Mouse (Mus musculus) 3T3-L1 (cell line): ENCODE measurements around the gene Utrn.

ENCODE experiments used
- DNase-seq: peaks from one replicate; pipeline ENCODE4 v3.0.0-alpha.2; 2015; ENCODE audit warnings: low read depth, low spot score

Gene Utrn

DNA sequence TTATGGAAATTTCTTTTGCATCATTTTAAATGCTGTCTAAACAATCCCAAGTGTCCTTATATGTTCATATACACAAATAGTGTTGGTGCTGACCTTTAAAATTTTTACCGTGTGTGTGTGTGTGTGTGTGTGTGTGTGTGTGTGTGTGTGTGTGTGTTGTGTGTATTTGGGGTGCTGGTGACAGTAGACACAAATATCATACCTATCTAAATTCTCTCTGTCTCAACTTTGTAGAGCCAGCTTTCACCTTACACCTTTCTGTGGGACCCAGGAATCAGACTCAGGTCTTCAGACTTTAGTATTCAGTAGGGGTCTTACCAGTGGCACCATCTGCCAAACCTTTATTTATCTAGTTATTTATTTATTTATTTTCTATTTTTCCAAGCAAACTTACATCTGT is 681 bp upstream of the Utrn start:
- no peak for DNase-seq

DNA sequence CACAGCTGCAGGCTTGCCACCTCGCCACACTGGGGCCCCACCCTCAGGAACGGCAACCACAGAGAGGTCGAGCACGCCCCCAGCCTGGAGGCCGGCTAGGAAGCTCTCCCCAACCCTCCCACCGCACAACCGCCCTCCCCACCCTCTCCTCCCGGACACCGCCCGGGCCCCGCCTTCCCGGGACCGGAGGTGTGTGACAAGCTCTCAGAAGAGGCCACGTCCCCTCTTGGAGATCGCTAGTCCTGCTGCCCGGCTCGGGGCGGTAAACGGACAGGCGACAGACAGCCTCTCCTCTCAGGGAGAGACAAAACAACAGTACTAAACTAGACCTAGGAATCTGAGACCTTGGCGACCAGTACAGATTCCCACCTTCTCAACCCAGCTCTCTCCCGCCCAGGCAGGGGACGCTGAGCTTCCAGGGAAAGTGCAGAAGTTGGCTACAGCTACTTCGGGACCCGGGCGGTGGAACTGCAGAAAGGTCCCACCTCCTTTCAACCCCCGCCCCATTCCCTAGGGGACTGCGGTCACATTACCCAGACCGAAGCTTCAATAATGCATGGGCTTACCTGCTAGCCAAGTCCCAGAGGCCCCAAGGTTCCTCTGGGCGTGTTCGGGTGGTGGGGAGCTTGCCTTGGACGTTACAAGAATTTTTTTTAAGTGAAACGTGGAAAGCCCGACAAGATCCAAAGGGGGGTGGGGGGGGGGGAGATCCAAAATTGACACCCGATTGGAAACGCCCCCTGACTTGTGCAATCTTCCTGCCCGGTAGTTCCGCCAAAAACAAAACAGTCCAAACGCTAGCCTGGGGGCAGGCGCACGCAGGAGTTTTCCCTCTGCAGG is 756 bp downstream of the Utrn start:
- peak; percentile 90 for DNase-seq

DNA sequence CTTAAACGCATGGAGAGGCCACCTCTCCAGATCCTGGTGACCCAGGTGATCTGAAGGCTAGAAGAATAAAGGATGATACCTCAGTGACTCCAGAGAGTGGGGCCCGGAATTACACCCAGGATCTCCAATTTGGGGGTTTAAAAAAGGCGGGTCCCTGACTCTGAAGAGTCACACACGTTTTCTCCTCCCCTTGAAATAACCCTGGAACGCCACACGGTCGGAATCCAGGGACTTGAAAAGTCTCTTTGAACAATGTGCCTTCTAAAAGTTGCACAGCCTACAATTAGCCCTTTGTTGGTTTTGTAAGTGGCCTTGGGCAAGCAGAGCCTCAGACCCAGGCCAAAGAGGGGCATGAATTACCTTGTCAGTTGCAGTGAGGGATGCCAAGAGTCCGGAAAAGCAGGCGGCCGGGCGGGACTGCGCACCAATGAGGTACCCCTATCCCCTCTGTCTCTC is 1.4 kb downstream of the Utrn start:
- DNase-seq: no peak

DNA sequence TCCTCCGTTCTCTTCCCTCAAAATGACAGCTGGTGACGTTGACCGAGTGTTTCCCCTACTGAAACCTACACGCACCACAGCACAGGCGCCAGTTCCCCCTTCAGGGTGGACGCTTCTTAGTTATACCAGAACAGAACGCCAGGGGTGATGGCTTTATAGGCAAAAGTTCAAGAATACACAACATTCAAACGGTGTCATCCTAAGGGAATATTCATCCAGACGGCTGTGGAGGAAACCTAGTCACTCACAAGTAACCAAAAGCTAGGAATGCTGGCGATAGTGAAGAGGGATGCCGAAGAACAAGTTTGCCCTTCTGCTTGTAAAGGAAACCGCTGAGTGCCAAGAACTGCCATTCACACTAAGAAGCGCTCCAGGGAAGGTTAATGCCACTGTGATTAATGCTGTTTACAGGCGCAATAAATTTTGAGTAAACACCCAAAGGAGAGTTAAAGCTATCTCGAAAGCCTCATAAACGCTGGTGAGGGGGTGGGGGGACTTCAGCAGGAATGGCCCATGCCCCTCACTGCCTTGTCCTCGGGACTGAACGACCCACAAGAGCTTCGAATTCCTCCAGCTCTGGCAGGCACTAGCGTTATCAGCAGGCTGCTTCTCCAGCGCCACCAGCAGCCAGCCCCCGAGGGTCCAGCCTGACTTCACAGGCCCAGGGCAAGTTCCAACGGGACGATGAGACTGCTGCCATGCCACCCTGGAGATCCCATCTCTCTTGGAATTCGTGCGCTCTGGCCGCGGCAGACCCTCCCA is 2.0 kb downstream of the Utrn start:
- peak; percentile 80 for DNase-seq

DNA sequence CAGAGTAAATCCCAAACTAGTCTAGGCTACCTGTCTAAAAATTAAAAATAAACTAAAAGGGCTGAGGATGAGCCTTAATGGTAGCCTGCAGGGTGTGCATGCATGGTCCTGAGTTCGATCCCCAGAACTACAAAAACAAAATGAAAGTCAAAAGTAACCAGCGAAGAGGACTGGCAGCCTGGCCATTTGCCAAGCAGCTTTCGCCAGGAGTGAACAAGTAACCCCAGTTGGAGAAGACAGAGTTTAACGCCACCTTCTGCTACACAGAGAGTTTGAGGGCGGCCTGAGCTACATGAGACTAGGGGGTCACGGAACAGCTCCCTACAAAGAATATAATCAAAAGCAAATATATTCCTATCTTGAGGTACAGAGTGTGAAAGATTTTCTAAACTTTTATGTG is 4.0 kb downstream of the Utrn start:
- no peak for DNase-seq

DNA sequence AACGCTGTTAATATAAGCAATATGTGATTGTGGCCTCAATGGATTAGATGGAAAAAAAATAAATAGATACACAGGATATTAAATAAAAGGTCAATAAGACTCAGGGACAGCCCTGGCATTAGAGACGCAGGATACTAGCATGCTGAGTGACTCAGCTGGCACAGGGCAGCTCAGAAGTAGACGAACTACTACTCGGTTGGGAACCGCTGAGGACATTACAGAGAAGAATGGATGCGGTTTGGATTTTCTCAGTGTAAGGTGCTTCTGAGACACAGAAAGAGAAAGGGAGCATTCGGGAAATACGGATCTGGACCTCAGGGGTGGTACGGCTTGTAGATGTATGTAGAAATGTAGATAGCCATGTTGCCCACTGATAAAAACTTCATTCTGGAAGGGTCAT is 5.6 kb downstream of the Utrn start:
- DNase-seq: no peak

DNA sequence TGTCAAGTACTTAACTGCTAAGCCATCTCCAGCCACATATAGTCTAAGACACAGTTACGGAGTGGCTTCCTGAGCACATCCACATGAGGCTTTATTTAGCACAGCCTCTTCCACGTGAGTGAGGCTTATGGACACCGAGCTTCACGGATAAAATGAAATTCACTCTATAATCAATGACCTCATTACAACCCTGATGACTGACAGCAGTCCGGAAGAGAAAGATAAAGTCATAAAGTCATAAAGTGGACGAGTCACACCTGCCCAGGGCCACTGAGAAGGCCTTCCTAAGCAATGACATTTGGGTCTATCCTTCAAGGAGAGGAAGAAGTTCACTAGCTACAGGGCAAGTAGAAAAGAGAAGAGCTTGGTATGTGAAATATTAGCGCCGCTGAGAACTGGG is 7.1 kb downstream of the Utrn start:
- no peak for DNase-seq

DNA sequence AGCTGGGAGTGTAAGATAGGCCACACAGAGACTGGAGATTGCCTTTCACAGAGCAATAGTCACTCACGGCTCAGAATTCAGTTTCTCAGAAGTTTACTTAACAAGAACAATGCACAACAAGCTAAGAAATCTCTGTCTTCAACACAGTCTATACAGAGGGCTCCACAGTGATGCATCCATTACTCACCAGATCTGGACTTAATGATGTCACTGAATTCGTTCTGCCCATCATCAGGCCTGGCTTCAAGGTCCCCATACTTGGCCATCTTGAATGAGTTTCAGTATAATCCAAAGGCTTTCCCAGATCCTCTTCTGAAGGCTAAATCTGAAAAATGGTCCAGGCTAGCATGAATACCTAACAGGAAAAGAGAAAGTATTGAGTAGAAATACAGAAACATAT is 7.8 kb downstream of the Utrn start:
- peak; percentile 51 for DNase-seq

DNA sequence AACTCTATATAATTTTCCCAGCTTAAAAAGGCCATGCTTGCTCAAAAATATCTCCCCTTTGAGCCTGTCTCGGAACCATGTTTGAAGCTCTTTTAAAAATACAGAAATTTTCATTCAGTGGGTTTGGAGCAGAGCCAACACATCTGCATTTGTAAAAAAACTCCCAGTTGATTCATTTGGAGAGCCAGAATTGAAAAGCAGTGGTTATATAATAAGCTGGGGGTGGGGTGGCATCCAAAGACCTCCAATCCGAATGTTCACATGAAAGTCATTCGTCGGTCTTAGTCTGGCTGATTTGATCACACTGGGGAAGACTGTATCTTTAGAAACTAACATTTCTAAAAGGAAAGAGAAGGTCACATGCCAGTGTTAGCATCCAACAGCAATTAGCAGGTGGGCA is 8.4 kb downstream of the Utrn start:
- DNase-seq: peak; percentile 20

DNA sequence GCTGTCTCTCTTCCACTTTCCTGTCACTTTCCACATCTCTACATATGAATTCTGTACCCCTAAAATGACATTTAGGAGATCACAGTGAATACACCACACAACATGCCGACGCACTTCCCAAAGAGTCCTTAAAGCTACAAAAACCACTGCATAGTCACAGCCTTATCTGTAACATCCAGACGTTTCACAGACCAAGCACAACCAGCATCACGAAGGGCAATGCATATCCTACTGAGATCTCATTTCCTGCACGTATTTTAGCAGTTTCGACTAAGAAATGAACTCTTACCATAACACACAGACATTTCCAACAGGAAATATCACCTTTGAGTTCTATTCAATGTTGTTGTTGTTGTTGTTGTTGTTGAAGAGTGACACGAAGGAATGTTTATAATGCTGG is 8.8 kb downstream of the Utrn start:
- DNase-seq: no peak

DNA sequence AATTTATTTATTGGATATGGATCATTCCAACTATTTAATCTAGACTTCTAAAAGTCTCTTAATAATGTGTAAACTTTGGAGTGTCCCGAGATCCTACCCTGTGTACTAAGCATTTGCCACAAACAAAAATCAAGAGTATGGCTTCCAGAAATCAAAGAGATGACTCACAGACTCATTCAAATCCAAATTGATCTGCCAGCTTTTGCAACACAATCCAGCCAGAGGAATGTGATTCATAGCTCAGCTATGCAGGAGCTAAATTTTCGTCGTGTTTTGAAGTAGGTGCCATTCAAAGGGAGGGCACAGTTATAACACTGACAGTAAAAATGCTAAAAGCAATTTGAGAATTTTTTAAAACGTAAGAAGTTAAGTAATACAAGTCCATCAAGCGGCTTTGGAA is 11.1 kb downstream of the Utrn start:
- DNase-seq: peak; percentile 83

DNA sequence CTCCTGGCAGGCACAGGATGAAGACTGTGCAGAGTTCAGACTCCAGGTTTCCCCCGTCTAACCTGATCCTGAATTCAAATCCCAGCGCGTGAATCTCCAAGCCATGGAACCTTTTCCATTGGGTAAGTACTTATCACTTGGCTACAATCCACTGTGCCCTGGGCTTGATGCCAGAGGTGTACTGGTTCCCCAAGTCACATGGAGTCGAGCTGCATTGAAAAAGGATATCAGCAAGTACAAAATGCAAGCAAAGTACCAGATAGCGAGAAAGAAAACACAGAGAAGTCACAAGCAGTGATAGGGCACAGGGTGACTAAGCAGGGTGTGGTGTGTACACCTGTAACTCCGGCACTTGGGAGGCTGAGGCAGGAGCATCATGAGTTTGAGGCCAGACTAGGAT is 14.9 kb downstream of the Utrn start:
- DNase-seq: no peak

DNA sequence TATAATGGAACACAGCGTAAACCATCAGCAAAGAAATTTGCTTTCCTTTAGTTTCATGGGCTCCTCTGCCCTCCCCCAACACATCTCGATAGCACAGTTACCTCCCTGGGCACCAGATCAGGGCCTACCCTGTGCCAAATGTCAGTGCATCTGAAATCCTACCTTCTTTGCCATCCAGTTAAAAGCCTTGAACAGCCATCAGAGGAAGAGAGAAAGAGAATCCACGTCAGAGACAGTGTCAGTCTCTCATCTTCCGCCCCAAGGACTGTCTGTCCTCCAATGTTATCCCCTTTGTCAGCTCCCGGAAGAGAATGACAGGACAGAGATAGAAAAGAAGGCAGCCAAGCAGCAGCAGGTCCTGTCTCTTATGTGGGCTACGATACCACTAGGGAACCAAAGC is 15.4 kb downstream of the Utrn start:
- DNase-seq: no peak

DNA sequence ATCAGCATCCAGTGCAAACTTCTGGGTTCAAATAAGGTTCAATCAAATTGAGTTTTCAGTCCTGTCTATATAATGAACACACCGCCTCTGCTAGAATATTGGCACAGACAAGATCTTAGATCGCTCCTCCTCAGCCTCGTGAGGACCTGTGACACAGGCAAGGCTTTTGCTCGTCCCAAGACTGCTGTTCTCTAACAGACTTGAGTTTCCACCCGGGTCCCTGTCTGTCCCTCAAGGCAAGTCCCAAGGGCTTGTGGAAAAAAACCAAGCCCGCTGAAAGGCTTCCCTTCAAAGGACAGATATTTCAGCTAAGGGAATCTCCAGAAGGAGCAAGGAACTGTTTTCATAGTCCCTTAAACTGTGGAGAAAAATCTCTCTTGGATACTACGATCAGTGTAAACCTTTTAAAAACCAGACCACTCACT is 16.0 kb downstream of the Utrn start:
- DNase-seq: no peak

DNA sequence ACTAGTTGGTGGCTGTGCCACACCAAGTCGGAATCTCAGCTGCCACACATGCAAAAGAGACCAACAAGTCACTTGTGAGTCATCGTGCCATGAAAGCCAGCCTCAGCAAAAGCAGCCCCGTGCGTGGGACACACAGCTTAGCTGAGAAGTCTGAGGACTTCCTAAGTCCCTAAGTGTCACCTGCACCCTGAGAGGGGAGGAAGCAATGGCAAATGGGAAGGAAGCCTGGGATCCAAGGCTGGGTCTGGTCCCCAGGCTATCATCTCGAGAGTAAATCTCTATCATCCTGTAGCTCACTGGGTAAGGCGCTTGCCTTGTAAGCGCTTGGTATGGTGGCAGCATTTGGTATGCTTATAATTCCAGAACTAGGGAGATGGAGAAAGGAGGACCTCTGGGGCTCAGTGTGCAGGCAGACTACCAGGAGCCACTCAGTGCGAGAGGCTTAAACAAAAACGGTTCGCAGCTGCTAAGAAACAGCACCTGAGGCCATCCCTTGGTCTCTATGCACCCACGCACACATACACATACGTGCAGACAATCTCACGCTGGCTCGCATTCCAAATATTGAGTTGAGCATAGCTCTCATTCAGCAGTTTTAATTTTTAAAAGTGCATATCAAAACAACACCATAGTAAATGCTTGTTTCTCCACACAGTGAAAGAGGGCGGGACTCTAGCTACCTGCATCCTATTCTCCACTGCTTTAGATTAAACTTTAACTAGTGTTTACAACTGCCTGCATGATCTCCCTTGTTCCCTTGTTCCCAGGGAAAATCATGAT is 16.6 kb downstream of the Utrn start:
- DNase-seq: no peak

DNA sequence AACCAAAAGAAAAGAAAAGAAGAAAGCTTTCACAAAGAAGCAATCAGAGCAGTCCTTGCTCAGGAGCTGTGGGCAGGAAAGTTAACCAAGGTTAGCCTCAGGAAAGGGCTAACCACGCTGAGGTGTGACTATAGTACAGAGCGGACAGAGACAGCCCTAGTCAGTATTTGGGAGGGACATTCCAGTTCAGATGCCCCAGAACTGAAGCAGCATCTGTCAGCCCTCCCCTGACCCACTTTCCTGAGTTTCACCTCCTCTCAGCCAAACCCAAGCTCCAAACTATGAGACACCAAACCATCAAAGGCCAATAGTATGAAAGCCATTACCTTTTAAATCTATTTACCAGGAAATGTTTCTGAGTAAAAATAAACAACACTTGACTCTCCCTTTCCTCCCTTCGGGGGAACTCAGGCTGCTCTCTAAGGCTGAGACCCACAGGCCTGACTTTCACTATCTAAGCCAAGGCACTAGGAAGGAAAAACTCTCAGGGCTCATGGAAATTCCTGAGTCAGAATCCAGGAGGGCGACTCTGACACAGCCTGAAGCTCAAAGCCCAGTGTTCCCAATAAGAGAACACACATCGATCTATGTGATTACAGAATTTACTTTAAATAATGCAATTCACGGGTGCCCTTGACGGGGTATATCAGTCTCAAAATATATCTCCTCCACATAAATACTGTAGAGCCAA is 18.2 kb downstream of the Utrn start:
- peak; percentile 65 for DNase-seq

DNA sequence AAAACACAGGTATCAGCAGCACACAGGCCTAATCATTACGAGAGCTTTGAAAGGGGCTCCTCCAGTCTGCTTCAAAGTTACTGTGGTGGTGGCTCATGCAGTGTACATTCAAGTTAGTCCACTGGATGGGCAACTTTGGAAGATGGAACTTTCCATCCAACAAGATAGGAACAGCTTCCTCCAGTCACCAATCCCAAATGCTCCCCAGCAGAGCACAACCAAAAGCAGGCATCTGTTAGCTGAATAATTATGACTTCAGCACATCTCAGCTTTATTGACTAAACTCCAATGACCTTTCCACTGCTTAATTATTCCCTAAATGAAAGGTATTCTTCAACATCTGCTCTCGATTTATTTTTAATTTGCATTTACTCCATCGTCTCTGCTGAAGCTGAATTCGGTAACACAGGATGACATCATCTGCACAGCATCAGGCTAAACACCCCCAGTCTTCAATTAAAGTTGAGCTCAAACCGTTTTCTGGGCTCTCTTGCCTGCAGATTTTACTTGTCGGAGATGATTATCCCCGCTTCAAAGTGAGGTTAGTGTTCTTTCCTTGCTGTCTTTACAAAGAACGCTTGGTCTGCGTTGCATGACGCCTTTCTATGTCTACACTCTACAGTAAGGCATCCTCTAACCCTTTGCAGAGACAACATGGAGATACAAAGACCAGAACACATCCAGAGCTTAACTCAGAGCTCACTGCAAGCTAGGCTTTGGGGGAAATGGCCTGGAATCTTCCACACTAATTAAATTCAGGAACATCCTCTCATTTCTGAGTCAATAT is 20.6 kb downstream of the Utrn start:
- no peak for DNase-seq

DNA sequence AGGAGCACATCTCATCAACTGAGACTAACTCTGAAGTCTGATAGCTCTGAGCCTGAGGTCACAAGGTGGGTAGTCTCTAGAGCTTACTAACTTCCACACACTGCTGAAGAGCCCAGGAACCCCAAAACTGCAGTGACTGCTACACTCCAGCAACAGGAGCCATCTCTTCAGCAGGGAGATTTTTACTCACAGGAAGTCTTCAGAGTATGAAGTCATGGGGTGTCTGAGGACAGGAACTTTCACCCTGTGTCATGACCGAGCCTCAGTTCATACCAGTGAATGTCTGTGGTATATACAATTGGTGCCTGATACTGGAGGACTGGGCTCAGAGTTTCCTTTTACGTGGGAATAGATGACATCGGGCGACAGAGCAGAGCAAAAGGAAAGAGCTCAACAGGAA is 26.6 kb downstream of the Utrn start:
- DNase-seq: no peak

DNA sequence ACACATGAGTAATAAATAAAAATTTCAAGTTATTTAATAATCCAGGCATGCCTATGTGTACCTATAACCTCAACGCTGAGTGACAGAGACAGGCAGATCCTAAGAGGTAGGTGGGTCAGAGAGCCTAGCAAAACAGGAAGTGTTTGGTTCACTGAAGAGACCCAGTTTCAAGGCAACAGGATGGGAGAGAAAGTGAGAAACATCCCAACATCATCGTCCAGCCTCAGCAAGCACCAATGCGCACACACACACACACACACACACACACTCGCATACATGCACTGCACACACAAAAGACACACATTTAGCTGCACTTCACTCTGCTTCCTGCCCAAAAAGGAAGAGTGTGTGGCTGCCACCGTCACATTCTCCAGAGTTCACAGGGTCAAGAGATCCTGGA is 27.7 kb downstream of the Utrn start:
- no peak for DNase-seq

DNA sequence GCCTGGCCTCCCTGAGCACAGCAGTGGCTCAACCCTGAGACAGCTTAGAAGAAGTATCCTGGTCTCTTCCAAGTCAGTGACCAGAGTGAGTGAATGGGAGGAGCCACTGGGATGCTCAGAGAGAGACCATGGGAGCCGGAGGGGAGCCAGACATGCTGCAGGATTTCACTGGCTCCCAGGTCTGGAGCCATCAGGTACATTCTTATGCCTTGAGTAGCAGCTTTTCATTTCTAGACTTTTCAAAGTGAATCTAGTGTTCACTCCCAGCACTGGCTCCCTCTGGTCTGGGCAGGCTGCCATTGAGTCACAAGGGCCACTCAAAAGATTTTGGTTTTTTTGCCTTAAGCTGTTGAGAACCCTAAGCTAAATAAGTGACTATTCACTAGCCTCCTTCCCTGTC is 31.5 kb downstream of the Utrn start:
- peak; percentile 72 for DNase-seq
